Mouse (Mus musculus) forebrain, embryonic 15.5 days (tissue): ENCODE results near the gene App. TPM values are rescaled to one million over a fixed set of nuclear protein-coding genes. Genes with fewer than 3 reads are reported as not detected.

Source experiments
- ATAC-seq: fragments of 200-750 bp; cut with Nextera tagmentation; replicated peaks from 2 replicates; pipeline ENCODE4 v1.8.0; 2017; ENCODE audit warnings: mild to moderate bottlenecking, moderate TSS enrichment, moderate library complexity
- H3K27ac ChIP-seq: fragments of 300-500 bp; sonication (generic); replicated peaks from 2 replicates; pipeline ENCODE4 v1.5.1; 2015; ENCODE audit warnings: mild to moderate bottlenecking, inconsistent platforms
- H3K27me3 ChIP-seq: fragments of 300-500 bp; sonication (generic); 2 replicates; pipeline ENCODE4 v1.6.1; 2015; ENCODE audit warnings: inconsistent platforms
- H3K36me3 ChIP-seq: fragments of 300-500 bp; sonication (generic); 2 replicates; pipeline ENCODE4 v1.6.1; 2015; ENCODE audit warnings: mild to moderate bottlenecking, inconsistent platforms
- H3K4me1 ChIP-seq: fragments of 300-500 bp; sonication (generic); 2 replicates; pipeline ENCODE4 v1.6.1; 2015; ENCODE audit warnings: inconsistent platforms
- H3K4me2 ChIP-seq: fragments of 300-500 bp; sonication (generic); replicated peaks from 2 replicates; pipeline ENCODE4 v1.6.1; 2015; ENCODE audit warnings: mild to moderate bottlenecking, inconsistent platforms
- H3K4me3 ChIP-seq: fragments of 300-500 bp; sonication (generic); 2 replicates; pipeline ENCODE4 v1.5.1; 2015; ENCODE audit warnings: mild to moderate bottlenecking, inconsistent platforms
- H3K9ac ChIP-seq: fragments of 300-500 bp; sonication (generic); replicated peaks from 2 replicates; pipeline ENCODE4 v1.6.1; 2015; ENCODE audit warnings: mild to moderate bottlenecking, inconsistent platforms
- H3K9me3 ChIP-seq: fragments of 300-500 bp; sonication (generic); 2 replicates; pipeline ENCODE4 v1.6.1; 2016; ENCODE audit warnings: inconsistent platforms
- WGBS: fragments of 180-500 bp; shearing (Covaris S2); methylation state at CpG from one replicate; pipeline ENCODE4 v1.1.7; 2015; ENCODE audit warnings: mixed read lengths; 5-methylcytosine and 5-hydroxymethylcytosine counted together
- polyA plus RNA-seq: library from polyadenylated mRNA; unstranded; fragments of >200 nt; fragmentation: Nextera tagmentation; extraction: Ambion mirVana; gene quantifications from 2 replicates; pipeline ENCODE4 v1.2.1, GENCODE M21; 2015

App gene
- polyA plus RNA-seq, 1 experiment from 2014 or later: 266 TPM

DNA sequence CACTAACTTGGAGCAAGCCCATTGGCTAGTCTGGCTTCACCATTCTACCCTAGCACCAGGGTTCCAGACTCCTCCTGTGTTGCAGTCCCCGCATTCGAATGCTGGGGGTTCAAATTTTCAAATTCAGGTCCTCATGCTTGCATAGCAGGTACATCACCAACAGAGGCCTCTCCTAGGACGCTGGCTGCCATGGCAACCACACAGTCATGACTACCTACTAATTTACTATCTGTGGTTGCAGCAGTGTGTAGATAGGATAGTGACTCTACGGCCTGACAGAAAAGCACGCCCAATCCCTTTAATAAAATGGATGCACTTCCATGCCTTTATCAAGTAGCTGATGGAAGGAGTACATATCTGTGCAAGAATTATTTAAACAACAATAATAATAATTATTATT, 137.8 kb downstream of the App start:
- 86% methylated on average over 5 of the region's 5 CpGs for WGBS
- Histone ChIP-seq H3K27me3 (no peaks in the 10 kb centered on the region), H3K4me3 (no peak overlapping the region), H3K27ac (no peak overlapping the region), H3K9me3 (no peaks in the 10 kb centered on the region), H3K4me2 (no peak overlapping the region), H3K36me3 (peaks cover 12% of the 10 kb centered on the region), H3K9ac (no peak overlapping the region), H3K4me1 (no peaks in the 10 kb centered on the region; the same call in 1 of the 2 replicates)
- 0 out of 2 replicates have a peak, but pooled peaks have one; percentile 55 for ATAC-seq

DNA sequence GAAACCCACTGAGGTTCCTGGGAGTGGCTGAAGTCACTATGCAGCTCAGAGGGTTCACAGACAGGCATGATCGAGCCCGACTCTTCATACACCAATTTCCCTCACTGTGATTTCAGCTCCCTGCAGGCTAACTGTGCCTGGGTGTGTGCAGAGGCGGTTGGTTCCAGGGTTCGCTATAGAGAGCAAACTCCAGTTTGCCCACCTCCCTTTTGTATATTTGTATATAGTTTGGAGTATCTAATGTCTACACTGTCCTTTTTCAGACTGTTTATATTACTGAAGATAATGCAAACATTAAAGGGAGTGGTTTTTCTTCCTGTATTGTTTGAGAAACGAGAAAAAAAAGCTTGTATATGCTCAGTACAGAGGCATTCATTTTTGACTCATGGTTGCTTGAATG, 139.8 kb downstream of the App start:
- Histone ChIP-seq H3K9me3 (no peaks in the 10 kb centered on the region), H3K4me2 (no peak overlapping the region), H3K4me1 (no peaks in the 10 kb centered on the region; the same call in 1 of the 2 replicates), H3K27ac (no peak overlapping the region), H3K36me3 (peaks cover 21% of the 10 kb centered on the region), H3K27me3 (no peaks in the 10 kb centered on the region), H3K4me3 (no peak overlapping the region), H3K9ac (no peak overlapping the region)
- WGBS: 91% methylated on average over 5 of the region's 5 CpGs
- no peak for ATAC-seq

DNA sequence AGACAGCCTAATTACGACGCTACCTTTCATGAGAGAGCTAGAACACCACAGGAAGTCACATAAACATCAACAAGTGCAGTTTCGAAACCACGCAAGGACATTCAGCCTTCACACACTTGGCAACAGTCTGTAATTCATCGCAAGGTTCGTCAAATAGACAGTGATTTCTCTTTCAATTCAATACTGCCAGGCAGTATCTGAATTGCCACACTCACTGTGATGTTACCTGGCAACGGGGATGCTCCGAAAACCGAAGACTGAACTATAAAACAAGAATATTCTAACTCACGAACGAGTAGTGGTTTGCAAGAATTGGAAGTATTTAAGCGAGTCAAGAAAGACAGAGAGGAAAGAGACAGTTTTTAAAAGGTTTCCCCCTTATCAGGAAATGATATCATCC, 142.8 kb downstream of the App start:
- H3K4me2 ChIP-seq: no peak overlapping the region
- no peak for ATAC-seq
- H3K9me3 ChIP-seq: no peaks in the 10 kb centered on the region
- H3K4me3 ChIP-seq: no peak overlapping the region
- no peak overlapping the region for H3K27ac ChIP-seq
- WGBS: 79% methylated on average over 12 of the region's 12 CpGs
- H3K9ac ChIP-seq: no peak overlapping the region
- H3K27me3 ChIP-seq: no peaks in the 10 kb centered on the region
- peaks cover 41% of the 10 kb centered on the region for H3K36me3 ChIP-seq
- no peaks in the 10 kb centered on the region for H3K4me1 ChIP-seq

DNA sequence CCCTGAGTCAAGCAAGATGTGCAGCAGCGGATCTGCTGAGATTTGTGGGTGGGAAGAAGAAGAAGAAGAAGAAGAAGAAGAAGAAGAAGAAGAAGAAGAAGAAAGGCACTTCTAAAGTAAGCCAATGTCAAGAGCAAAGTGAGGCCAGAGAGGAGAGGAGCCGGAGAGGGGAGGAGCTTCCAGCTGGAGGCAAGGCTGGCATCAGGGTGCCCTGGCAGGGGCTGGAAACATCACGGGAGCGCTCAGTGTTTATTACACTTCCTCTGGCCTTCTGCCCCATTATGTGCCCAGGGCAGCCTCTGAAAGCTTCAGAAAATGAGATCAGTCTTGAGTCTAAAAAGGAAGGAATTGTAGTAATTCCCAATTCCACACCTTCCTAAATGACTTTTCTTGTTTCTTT, 145.2 kb downstream of the App start:
- Histone ChIP-seq H3K4me3 (no peak overlapping the region), H3K9me3 (no peaks in the 10 kb centered on the region), H3K9ac (no peak overlapping the region), H3K27me3 (no peaks in the 10 kb centered on the region), H3K27ac (no peak overlapping the region), H3K36me3 (peaks cover 61% of the 10 kb centered on the region), H3K4me1 (no peaks in the 10 kb centered on the region), H3K4me2 (no peak overlapping the region)
- WGBS: 81% methylated on average over 4 of the region's 4 CpGs
- no peak for ATAC-seq

DNA sequence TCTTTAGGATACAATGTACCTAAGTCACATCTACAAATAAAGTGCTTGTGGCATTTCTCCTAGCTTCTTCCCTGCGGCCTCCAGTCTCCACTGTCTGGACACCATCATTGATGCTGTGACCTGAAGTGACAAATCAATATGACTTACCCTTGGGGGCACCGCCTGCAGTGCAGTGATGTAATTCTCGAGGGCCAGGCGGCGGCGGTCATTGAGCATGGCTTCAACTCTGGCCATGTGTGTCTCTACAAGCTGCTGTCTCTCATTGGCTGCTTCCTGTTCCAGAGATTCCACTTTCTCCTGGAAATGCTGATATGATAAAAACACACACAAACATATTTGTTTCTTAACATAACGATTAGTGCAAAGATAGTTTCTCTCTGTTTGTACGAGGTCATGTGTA, 148.9 kb downstream of the App start:
- no peaks in the 10 kb centered on the region for H3K9me3 ChIP-seq
- peaks cover 48% of the 10 kb centered on the region for H3K36me3 ChIP-seq
- H3K4me1 ChIP-seq: peaks cover 3% of the 10 kb centered on the region
- H3K27ac ChIP-seq: no peak overlapping the region
- no peak for ATAC-seq
- H3K27me3 ChIP-seq: no peaks in the 10 kb centered on the region
- WGBS: 97% methylated on average over 8 of the region's 8 CpGs
- H3K4me2 ChIP-seq: no peak overlapping the region
- no peak overlapping the region for H3K9ac ChIP-seq
- H3K4me3 ChIP-seq: no peak overlapping the region

DNA sequence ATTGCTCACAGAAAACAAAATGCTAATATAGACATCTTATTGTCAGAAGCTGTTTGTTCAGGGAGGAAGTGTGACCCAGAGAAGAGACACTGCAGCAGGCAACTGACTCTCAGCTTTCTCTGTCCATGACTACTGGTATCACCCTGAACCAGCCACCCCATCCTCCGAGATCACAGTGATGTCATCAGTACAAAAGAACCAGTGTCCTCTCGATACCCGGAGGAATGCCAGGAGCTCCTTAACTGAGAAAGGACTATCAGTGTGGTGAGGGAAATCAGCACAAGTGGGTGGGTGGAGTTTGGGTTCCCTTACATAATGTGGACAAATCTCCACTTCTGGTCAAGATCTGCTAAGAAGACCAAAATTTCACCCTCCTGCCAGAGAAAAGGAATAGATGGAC, 150.5 kb downstream of the App start:
- H3K4me2 ChIP-seq: no peak overlapping the region
- no peaks in the 10 kb centered on the region for H3K9me3 ChIP-seq
- no peak overlapping the region for H3K9ac ChIP-seq
- peaks cover 13% of the 10 kb centered on the region for H3K4me1 ChIP-seq
- H3K36me3 ChIP-seq: peaks cover 45% of the 10 kb centered on the region
- WGBS: 89% methylated on average over 3 of the region's 3 CpGs
- no peaks in the 10 kb centered on the region for H3K27me3 ChIP-seq
- H3K27ac ChIP-seq: no peak overlapping the region
- ATAC-seq: no peak
- no peak overlapping the region for H3K4me3 ChIP-seq

DNA sequence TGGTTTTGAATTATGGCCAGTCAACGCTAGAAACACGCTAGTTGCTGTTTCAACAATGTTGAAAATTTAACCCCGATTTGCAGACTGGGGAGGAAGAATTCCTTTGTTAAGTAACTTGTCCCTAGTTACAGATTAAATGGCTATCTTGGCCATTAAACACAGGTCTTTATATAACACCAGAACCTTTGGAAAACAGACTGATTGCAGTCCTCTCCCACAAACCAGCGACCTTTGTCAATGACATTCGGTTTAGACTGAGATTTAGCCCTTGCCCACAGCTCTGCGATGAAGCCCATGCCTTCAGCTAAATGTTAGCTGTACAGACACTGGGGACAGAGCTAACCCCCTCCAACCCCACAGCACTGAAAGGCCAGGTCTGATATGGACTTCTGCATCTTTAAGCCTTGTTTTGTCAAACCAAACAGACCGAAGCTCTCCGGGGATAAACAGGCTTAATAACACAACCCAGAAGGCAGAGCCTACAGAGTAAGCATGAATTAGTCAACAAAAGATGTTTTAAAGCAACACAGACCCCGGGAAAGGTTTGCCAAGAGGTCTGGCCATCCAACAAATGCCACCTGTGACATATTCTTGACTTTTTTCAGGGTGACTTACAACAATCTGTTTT, 152.8 kb downstream of the App start:
- no peak for ATAC-seq
- no peaks in the 10 kb centered on the region for H3K27me3 ChIP-seq
- H3K4me2 ChIP-seq: no peak overlapping the region
- WGBS: 87% methylated on average over 9 of the region's 9 CpGs
- H3K27ac ChIP-seq: no peak overlapping the region
- H3K4me3 ChIP-seq: no peak overlapping the region
- H3K9me3 ChIP-seq: no peaks in the 10 kb centered on the region
- no peak overlapping the region for H3K9ac ChIP-seq
- H3K4me1 ChIP-seq: peaks cover 13% of the 10 kb centered on the region
- H3K36me3 ChIP-seq: peaks cover 25% of the 10 kb centered on the region

DNA sequence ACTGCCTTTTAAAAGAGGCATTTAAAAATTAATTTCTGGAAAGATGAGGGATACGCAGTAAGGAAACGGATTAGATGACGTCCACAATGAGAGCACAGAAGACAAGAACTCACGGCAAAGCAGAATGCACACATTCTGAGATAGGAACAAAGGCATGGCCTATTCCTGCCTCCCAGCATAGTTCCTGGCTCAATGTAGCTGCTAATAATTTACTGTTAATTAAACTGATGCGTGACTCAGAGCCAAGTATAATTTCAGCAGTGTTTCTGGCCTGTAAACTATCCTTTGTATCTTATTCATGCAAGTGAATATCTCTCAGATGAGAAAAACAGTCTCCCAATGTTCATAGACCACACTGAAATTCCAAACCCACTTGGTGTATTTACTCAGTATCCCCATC, 154.3 kb downstream of the App start:
- H3K27me3 ChIP-seq: no peaks in the 10 kb centered on the region
- WGBS: 21% methylated on average over 5 of the region's 5 CpGs
- peaks cover 13% of the 10 kb centered on the region for H3K4me1 ChIP-seq
- H3K36me3 ChIP-seq: peaks cover 23% of the 10 kb centered on the region; the same call in 1 of the 2 replicates
- H3K4me2 ChIP-seq: no peak overlapping the region
- no peak for ATAC-seq
- H3K27ac ChIP-seq: peak overlapping the region; percentile 47; the same call in 1 of the 2 replicates
- no peak overlapping the region for H3K4me3 ChIP-seq
- no peak overlapping the region for H3K9ac ChIP-seq
- no peaks in the 10 kb centered on the region for H3K9me3 ChIP-seq

DNA sequence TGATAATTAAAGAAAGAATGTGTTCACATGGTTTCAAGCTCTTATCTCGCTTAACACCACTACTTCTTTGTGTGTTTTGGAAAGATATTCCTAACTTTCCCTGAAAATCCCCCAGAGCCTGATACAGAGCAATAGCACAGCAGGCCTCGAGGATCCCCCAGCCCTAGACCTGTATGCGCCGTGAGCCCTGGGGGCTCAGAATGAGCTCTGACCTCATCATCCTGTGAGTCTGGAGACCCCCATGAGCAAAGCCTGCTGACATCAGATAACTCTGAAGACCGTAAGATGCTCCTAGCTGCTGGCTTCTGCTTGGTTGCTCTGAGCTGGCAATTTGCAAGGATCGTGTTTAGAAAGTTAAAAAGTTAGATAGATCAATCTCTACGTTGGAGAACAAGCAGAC, 155.7 kb downstream of the App start:
- H3K4me2 ChIP-seq: no peak overlapping the region
- ATAC-seq: no peak
- no peak overlapping the region for H3K9ac ChIP-seq
- H3K4me3 ChIP-seq: no peak overlapping the region
- H3K27me3 ChIP-seq: no peaks in the 10 kb centered on the region
- peaks cover 24% of the 10 kb centered on the region for H3K36me3 ChIP-seq
- H3K9me3 ChIP-seq: no peaks in the 10 kb centered on the region
- H3K4me1 ChIP-seq: peaks cover 13% of the 10 kb centered on the region
- WGBS: 87% methylated on average over 7 of the region's 7 CpGs
- no peak overlapping the region for H3K27ac ChIP-seq

DNA sequence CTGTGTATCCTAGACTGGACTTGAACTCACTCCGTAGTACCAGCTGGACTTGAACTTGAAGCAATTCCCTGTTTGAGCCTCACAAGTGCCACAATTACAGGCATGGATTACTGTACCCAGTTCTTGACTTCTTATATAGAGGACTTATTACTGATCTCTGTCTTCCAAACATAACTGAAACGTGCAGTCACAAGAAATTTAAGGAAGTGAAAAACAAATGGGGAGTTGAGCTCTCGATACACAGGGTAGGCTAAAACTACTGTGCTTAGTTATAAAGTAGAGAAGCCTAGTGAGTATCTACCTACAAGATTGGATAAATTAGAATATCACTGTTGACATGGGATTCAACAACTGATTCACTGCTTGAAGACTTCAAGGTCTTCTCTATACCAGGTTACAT, 160.9 kb downstream of the App start:
- H3K4me1 ChIP-seq: no peaks in the 10 kb centered on the region
- H3K4me3 ChIP-seq: no peak overlapping the region
- 95% methylated on average over 3 of the region's 3 CpGs for WGBS
- H3K27me3 ChIP-seq: no peaks in the 10 kb centered on the region
- H3K4me2 ChIP-seq: no peak overlapping the region
- no peaks in the 10 kb centered on the region for H3K9me3 ChIP-seq
- H3K36me3 ChIP-seq: peaks cover 42% of the 10 kb centered on the region
- no peak for ATAC-seq
- H3K27ac ChIP-seq: no peak overlapping the region
- H3K9ac ChIP-seq: no peak overlapping the region

DNA sequence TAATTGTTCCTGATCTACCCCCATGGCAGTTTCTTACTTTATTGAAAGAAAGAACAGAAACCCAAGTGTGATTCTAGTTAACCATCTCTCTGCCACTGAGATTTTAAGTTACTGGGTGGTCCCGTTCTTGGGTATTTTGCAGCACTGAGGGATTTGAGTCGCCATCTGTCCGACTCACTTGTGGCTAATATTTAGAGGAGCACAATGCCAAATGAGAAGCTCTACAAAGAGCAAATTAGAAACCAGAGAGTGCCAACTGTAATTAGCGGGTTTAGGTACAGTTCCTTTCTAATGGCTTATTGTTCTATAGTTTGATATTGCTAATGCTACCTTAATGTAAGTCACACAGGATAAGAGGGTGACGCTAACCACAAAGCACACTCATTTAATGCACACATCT, 161.4 kb downstream of the App start:
- no peak overlapping the region for H3K4me2 ChIP-seq
- WGBS: 53% methylated on average over 5 of the region's 5 CpGs
- ATAC-seq: no peak

DNA sequence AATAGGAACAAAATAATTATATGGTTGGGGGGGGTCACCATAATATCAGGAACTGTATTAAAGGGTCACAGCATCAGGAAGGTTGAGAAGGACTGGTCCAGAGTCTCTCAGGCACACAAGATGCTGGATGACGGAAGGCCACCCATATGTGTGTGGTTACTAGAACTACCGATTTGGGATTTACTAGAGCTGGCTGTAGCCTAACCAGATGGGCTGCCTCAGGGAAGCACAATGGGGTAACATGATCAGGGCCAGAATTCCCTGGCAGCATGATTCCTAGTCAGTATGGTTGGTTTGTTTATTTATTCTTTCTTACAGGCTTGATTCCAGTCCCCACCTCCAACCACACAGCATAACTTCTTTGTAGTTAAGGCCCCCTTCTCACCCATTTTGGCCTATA, 162.9 kb downstream of the App start:
- no peaks in the 10 kb centered on the region for H3K9me3 ChIP-seq
- WGBS: 76% methylated on average over 2 of the region's 2 CpGs
- H3K4me1 ChIP-seq: no peaks in the 10 kb centered on the region
- H3K4me3 ChIP-seq: no peak overlapping the region
- H3K4me2 ChIP-seq: no peak overlapping the region
- H3K9ac ChIP-seq: no peak overlapping the region
- H3K36me3 ChIP-seq: peaks cover 42% of the 10 kb centered on the region
- peak; percentile 70 for ATAC-seq
- H3K27ac ChIP-seq: no peak overlapping the region
- no peaks in the 10 kb centered on the region for H3K27me3 ChIP-seq

More for the DNA sequence above, 161.4 kb downstream of the App start:
- peaks cover 42% of the 10 kb centered on the region for H3K36me3 ChIP-seq
- H3K9me3 ChIP-seq: no peaks in the 10 kb centered on the region
- no peak overlapping the region for H3K9ac ChIP-seq
- no peak overlapping the region for H3K4me3 ChIP-seq
- H3K27ac ChIP-seq: no peak overlapping the region
- no peaks in the 10 kb centered on the region for H3K4me1 ChIP-seq
- no peaks in the 10 kb centered on the region for H3K27me3 ChIP-seq
